Mouse (Mus musculus): ENCODE results near the gene Pold2. TPM values are rescaled to one million over a fixed set of nuclear protein-coding genes. Genes with fewer than 3 reads are reported as not detected.
A peak's percentile ranks its signal among the peaks of the same experiment; 100 is the strongest.

The Pold2 gene
- polyA plus RNA-seq, 1 experiment from 2014 or later, result 64.5 TPM

- H3K4me1 ChIP-seq, result 0 out of 2 replicates have a peak, but pooled peaks cover 3% of the 10 kb centered on the region
- no peaks in the 10 kb centered on the region for H3K27me3 ChIP-seq (replicated peaks)
- H3K4me2 ChIP-seq, result no peak overlapping the region
- H3K36me3 ChIP-seq, result no peaks in the 10 kb centered on the region
- no peak overlapping the region for H3K9ac ChIP-seq (replicated peaks)
- ATAC-seq (ENCODE audit: low FRiP score), result no peak
- WGBS, result 29% methylated on average over 5 of the region's 5 CpGs
- no peak overlapping the region for H3K27ac ChIP-seq (replicated peaks)
- H3K9me3 ChIP-seq (replicated peaks), result no peaks in the 10 kb centered on the region
- H3K4me3 ChIP-seq (replicated peaks), result no peak overlapping the region
These were observed 34.5 kb upstream of the Pold2 start for GRCm38 (mm10) chr11:5912635-5913034.

GRCm38 (mm10) chr11:5908642-5909041, 30.6 kb upstream of the Pold2 start:
- H3K36me3 ChIP-seq, result no peaks in the 10 kb centered on the region
- no peak overlapping the region for H3K4me3 ChIP-seq (replicated peaks)
- no peaks in the 10 kb centered on the region for H3K9me3 ChIP-seq (replicated peaks)
- 0 out of 2 replicates have a peak, but pooled peaks cover 3% of the 10 kb centered on the region for H3K4me1 ChIP-seq
- no peak overlapping the region for H3K4me2 ChIP-seq
- no peak for ATAC-seq (ENCODE audit: low FRiP score)
- H3K27ac ChIP-seq (replicated peaks), result no peak overlapping the region
- 80% methylated on average over 4 of the region's 4 CpGs for WGBS
- no peaks in the 10 kb centered on the region for H3K27me3 ChIP-seq (replicated peaks)
- H3K9ac ChIP-seq (replicated peaks), result no peak overlapping the region

- Histone ChIP-seq H3K9ac (replicated peaks) (no peak overlapping the region), H3K36me3 (no peaks in the 10 kb centered on the region), H3K9me3 (replicated peaks) (no peaks in the 10 kb centered on the region), H3K27me3 (replicated peaks) (no peaks in the 10 kb centered on the region), H3K27ac (replicated peaks) (no peak overlapping the region), H3K4me2 (no peak overlapping the region), H3K4me1 (peaks cover 8% of the 10 kb centered on the region), H3K4me3 (replicated peaks) (no peak overlapping the region)
- ATAC-seq (ENCODE audit: low FRiP score), result no peak
- WGBS, result 25% methylated on average over 5 of the region's 5 CpGs
These were observed 29.0 kb upstream of the Pold2 start for GRCm38 (mm10) chr11:5907096-5907495.

GRCm38 (mm10) chr11:5905778-5906518, 27.9 kb upstream of the Pold2 start:
- no peak overlapping the region for H3K4me2 ChIP-seq
- H3K9ac ChIP-seq (replicated peaks), result no peak overlapping the region
- no peaks in the 10 kb centered on the region for H3K27me3 ChIP-seq (replicated peaks)
- H3K36me3 ChIP-seq, result no peaks in the 10 kb centered on the region
- H3K4me3 ChIP-seq (replicated peaks), result no peak overlapping the region
- peaks cover 20% of the 10 kb centered on the region for H3K4me1 ChIP-seq
- ATAC-seq (ENCODE audit: low FRiP score), result no peak
- WGBS, result 79% methylated on average over 10 of the region's 10 CpGs
- no peak overlapping the region for H3K27ac ChIP-seq (replicated peaks)
- no peaks in the 10 kb centered on the region for H3K9me3 ChIP-seq (replicated peaks)

GRCm38 (mm10) chr11:5904871-5905270, 26.8 kb upstream of the Pold2 start:
- H3K4me2 ChIP-seq, result no peak overlapping the region
- ATAC-seq (ENCODE audit: low FRiP score), result no peak
- no peak overlapping the region for H3K4me3 ChIP-seq (replicated peaks)
- H3K9ac ChIP-seq (replicated peaks), result no peak overlapping the region
- H3K4me1 ChIP-seq, result peaks cover 22% of the 10 kb centered on the region
- H3K27me3 ChIP-seq (replicated peaks), result no peaks in the 10 kb centered on the region
- 97% methylated on average over 6 of the region's 6 CpGs for WGBS
- H3K27ac ChIP-seq (replicated peaks), result no peak overlapping the region
- no peaks in the 10 kb centered on the region for H3K36me3 ChIP-seq
- no peaks in the 10 kb centered on the region for H3K9me3 ChIP-seq (replicated peaks)

- no peak overlapping the region for H3K9ac ChIP-seq (replicated peaks)
- H3K27me3 ChIP-seq (replicated peaks), result no peaks in the 10 kb centered on the region
- peaks cover 22% of the 10 kb centered on the region for H3K4me1 ChIP-seq
- WGBS, result 68% methylated on average over 19 of the region's 19 CpGs
- H3K4me2 ChIP-seq, result no peak overlapping the region
- H3K27ac ChIP-seq (replicated peaks), result 0 out of 2 replicates have a peak overlapping the region, but pooled peaks have one; percentile 7
- H3K4me3 ChIP-seq (replicated peaks), result no peak overlapping the region
- no peak for ATAC-seq (ENCODE audit: low FRiP score)
- H3K36me3 ChIP-seq, result no peaks in the 10 kb centered on the region
- no peaks in the 10 kb centered on the region for H3K9me3 ChIP-seq (replicated peaks)
These were observed 26.3 kb upstream of the Pold2 start for GRCm38 (mm10) chr11:5904357-5904756.

GRCm38 (mm10) chr11:5903844-5904243, 25.8 kb upstream of the Pold2 start:
- Histone ChIP-seq H3K4me2 (no peak overlapping the region), H3K27ac (replicated peaks) (0 out of 2 replicates have a peak overlapping the region, but pooled peaks have one; percentile 7)

GRCm38 (mm10) chr11:5902390-5902789, 24.3 kb upstream of the Pold2 start:
- H3K27ac ChIP-seq (replicated peaks), result peak overlapping the region; percentile 87
- H3K36me3 ChIP-seq, result no peaks in the 10 kb centered on the region
- H3K9me3 ChIP-seq (replicated peaks), result no peaks in the 10 kb centered on the region
- peaks cover 7% of the 10 kb centered on the region; the same call in 1 of the 2 replicates for H3K27me3 ChIP-seq (replicated peaks)
- peak overlapping the region; percentile 43 for H3K4me3 ChIP-seq (replicated peaks)
- peak; percentile 54 for ATAC-seq (ENCODE audit: low FRiP score)
- 3% methylated on average over 6 of the region's 6 CpGs for WGBS
- peaks cover 22% of the 10 kb centered on the region for H3K4me1 ChIP-seq
- peak overlapping the region; percentile 52 for H3K9ac ChIP-seq (replicated peaks)
- H3K4me2 ChIP-seq, result peak overlapping the region; percentile 77

More at GRCm38 (mm10) chr11:5903844-5904243, 25.8 kb upstream of the Pold2 start:
- no peak for ATAC-seq (ENCODE audit: low FRiP score)
- no peaks in the 10 kb centered on the region for H3K27me3 ChIP-seq (replicated peaks)
- H3K4me3 ChIP-seq (replicated peaks), result no peak overlapping the region
- peaks cover 22% of the 10 kb centered on the region for H3K4me1 ChIP-seq
- H3K36me3 ChIP-seq, result no peaks in the 10 kb centered on the region
- WGBS, result 83% methylated on average over 2 of the region's 2 CpGs
- no peaks in the 10 kb centered on the region for H3K9me3 ChIP-seq (replicated peaks)
- H3K9ac ChIP-seq (replicated peaks), result no peak overlapping the region

- peaks cover 25% of the 10 kb centered on the region for H3K4me1 ChIP-seq
- WGBS, result 1% methylated on average over 32 of the region's 32 CpGs
- H3K27me3 ChIP-seq (replicated peaks), result peaks cover 7% of the 10 kb centered on the region; the same call in 1 of the 2 replicates
These were observed 23.9 kb upstream of the Pold2 start for GRCm38 (mm10) chr11:5901950-5902349.

GRCm38 (mm10) chr11:5901320-5901719, 23.2 kb upstream of the Pold2 start:
- H3K4me3 ChIP-seq (replicated peaks), result peak overlapping the region; percentile 43
- 23% methylated on average over 3 of the region's 3 CpGs for WGBS
- H3K4me1 ChIP-seq, result peaks cover 25% of the 10 kb centered on the region
- peaks cover 7% of the 10 kb centered on the region; the same call in 1 of the 2 replicates for H3K27me3 ChIP-seq (replicated peaks)
- peak overlapping the region; percentile 77 for H3K4me2 ChIP-seq
- no peaks in the 10 kb centered on the region for H3K9me3 ChIP-seq (replicated peaks)
- peak overlapping the region; percentile 52 for H3K9ac ChIP-seq (replicated peaks)
- peak overlapping the region; percentile 87 for H3K27ac ChIP-seq (replicated peaks)
- no peaks in the 10 kb centered on the region for H3K36me3 ChIP-seq
- no peak; the same call in 1 of the 2 replicates for ATAC-seq (ENCODE audit: low FRiP score)

More at GRCm38 (mm10) chr11:5901950-5902349, 23.9 kb upstream of the Pold2 start:
- Histone ChIP-seq H3K4me3 (replicated peaks) (peak overlapping the region; percentile 43), H3K36me3 (no peaks in the 10 kb centered on the region), H3K9me3 (replicated peaks) (no peaks in the 10 kb centered on the region), H3K27ac (replicated peaks) (peak overlapping the region; percentile 87), H3K4me2 (peak overlapping the region; percentile 77), H3K9ac (replicated peaks) (peak overlapping the region; percentile 52)
- ATAC-seq (ENCODE audit: low FRiP score), result peak; percentile 92

GRCm38 (mm10) chr11:5899286-5899685, 21.2 kb upstream of the Pold2 start:
- no peaks in the 10 kb centered on the region for H3K36me3 ChIP-seq
- ATAC-seq (ENCODE audit: low FRiP score), result no peak
- H3K9me3 ChIP-seq (replicated peaks), result no peaks in the 10 kb centered on the region
- no peak overlapping the region for H3K4me3 ChIP-seq (replicated peaks)
- no peak overlapping the region for H3K9ac ChIP-seq (replicated peaks)
- H3K4me2 ChIP-seq, result no peak overlapping the region
- WGBS, result 94% methylated on average over 10 of the region's 10 CpGs
- no peak overlapping the region for H3K27ac ChIP-seq (replicated peaks)
- H3K27me3 ChIP-seq (replicated peaks), result peaks cover 7% of the 10 kb centered on the region; the same call in 1 of the 2 replicates
- peaks cover 25% of the 10 kb centered on the region for H3K4me1 ChIP-seq

GRCm38 (mm10) chr11:5898531-5898930, 20.4 kb upstream of the Pold2 start, which contains the start of gene Myl7:
TSS of gene Myl7 (minus strand) at chr11:5898782.
- ATAC-seq (ENCODE audit: low FRiP score), result no peak
- H3K4me1 ChIP-seq, result peaks cover 25% of the 10 kb centered on the region
- H3K9ac ChIP-seq (replicated peaks), result no peak within 1 kb of the TSS
- no peaks in the 10 kb centered on the region for H3K36me3 ChIP-seq
- H3K4me2 ChIP-seq, result no peak within 1 kb of the TSS
- H3K4me3 ChIP-seq (replicated peaks), result no peak within 1 kb of the TSS
- no peaks in the 10 kb centered on the region for H3K9me3 ChIP-seq (replicated peaks)
- 82% methylated on average over 5 of the region's 5 CpGs for WGBS
- H3K27ac ChIP-seq (replicated peaks), result no peak within 1 kb of the TSS
- peaks cover 7% of the 10 kb centered on the region; the same call in 1 of the 2 replicates for H3K27me3 ChIP-seq (replicated peaks)

Measured in neural tube, embryonic 15.5 days (tissue).